ENCODE assay signal across 11 mouse cellular contexts in the genomic region with DNA sequence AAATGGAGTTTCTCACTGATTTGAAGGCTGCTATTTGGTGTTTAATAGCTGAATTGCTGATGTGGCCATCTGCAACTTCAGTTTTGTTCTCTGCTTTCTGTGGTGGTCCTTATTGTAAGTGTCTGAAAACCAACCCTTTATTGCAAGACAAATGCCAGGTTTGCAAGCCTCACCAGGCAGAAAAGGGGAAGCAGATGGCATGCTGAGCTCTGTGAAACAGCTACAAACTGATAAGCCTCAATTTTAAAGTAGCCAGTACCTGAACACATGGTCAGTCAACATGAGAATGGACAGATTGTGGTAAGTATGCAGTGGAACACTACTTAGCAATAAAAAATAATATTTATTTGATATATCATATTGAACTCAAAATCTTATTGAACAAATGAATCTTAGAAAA. TPM values are rescaled to one million over a fixed set of nuclear protein-coding genes. Genes with fewer than 3 reads are reported as not detected.
"Had no signal": no experiment of that assay in that cellular context is flagged by ENCODE, and none has a peak within 500 bp of the region (broad histone marks: within the 10 kb centered on the region; RNA-seq: fewer than 3 reads in every experiment).

No protein-coding gene starts in this region.

- ATAC-seq: midbrain, embryonic 13.5 days had no signal

- H3K27ac ChIP-seq: kidney, postnatal 0 days; limb, embryonic 13.5 days; liver, embryonic 14.5 days; midbrain, embryonic 13.5 days; stomach, postnatal 0 days had no signal

- DNase-seq: kidney, adult 8-10 months; kidney, postnatal 36 days; left cerebral cortex, postnatal 4 days; lung, adult 18-20 months; thymus, postnatal 4 days had no signal

- H3K9ac ChIP-seq: limb, embryonic 13.5 days; liver, embryonic 14.5 days; midbrain, embryonic 13.5 days had no signal

- H3K4me1 ChIP-seq: limb, embryonic 13.5 days; midbrain, embryonic 13.5 days had no signal

- H3K4me2 ChIP-seq: limb, embryonic 13.5 days; midbrain, embryonic 13.5 days had no signal

- H3K9me3 ChIP-seq: limb, embryonic 13.5 days; midbrain, embryonic 13.5 days had no signal

- H3K36me3 ChIP-seq: limb, embryonic 13.5 days; midbrain, embryonic 13.5 days had no signal

- H3K4me3 ChIP-seq: limb, embryonic 13.5 days; midbrain, embryonic 13.5 days had no signal

- H3K27me3 ChIP-seq: limb, embryonic 13.5 days; midbrain, embryonic 13.5 days had no signal

RNA-seq across cellular contexts. Expression of gene Lpin3, which starts 39.6 kb away (rescaled TPM):
- total RNA-seq: neutrophil, adult 5-6 weeks had no signal
